Mouse (Mus musculus): ENCODE results near the gene Iqck. TPM values are rescaled to one million over a fixed set of nuclear protein-coding genes. Genes with fewer than 3 reads are reported as not detected.

The Iqck gene
- total and polyA plus RNA-seq, 2 experiments from 2014 or later, result 3.5 to 5.9 TPM

DNA sequence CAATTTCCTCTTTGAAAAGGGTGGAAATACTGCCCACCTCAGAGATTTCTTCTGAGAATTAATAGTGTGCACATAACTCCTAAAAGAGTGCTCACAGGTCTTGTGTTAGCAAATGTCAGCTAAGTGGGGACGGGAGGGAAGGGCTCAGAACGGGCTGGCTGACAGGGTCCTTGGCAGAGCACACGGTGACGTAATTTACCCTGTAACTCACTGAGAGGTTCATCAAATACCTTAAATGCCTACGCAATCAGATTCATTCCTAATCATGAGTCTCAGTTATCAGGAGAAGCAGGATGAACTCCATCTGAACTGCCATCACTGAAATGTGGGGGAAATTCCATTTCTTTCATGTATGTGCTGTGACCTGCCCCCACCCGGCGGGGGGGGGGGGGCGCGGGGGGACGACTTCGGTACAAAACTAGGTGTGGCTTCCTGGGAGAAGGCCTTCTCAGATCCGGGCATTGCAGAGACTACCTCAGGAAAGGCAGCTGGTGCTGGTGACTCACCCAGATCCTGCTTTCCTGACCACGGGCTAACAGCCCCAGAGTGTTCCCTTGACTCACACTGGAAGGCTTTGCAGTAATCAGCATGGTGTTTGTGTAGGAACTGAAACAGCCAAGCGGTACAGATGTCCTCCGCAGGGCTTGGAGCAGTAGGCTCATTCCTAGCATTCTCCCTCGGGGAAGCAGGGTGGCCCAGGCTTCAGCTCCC lies 74.2 kb downstream of the Iqck start:
- DNase-seq (ENCODE audit: low spot score) (peak; percentile 31), ATAC-seq (ENCODE audit: low FRiP score) (no peak)
- Histone ChIP-seq H3K4me2 (ENCODE audit: low read depth, low read length, poor library complexity, severe bottlenecking) (no peak overlapping the region), H3K4me1 (ENCODE audit: insufficient read depth, low read length) (no peaks in the 10 kb centered on the region), H3K9me3 (ENCODE audit: low read length) (no peaks in the 10 kb centered on the region), H3K27me3 (ENCODE audit: insufficient read depth, low read length) (no peaks in the 10 kb centered on the region), H3K4me3 (ENCODE audit: low read depth, low read length) (no peak overlapping the region), H3K27ac (ENCODE audit: low read depth, low read length) (no peak overlapping the region), H3K36me3 (ENCODE audit: insufficient read depth, low read length) (no peaks in the 10 kb centered on the region), H3K9ac (replicated peaks; ENCODE audit: low read length, poor library complexity, severe bottlenecking) (no peak overlapping the region)
- no peak for TF ChIP-seq CTCF (IDR thresholded peaks at IDR 0.05)
- WGBS, result 47% methylated on average over 13 of the region's 16 CpGs

DNA sequence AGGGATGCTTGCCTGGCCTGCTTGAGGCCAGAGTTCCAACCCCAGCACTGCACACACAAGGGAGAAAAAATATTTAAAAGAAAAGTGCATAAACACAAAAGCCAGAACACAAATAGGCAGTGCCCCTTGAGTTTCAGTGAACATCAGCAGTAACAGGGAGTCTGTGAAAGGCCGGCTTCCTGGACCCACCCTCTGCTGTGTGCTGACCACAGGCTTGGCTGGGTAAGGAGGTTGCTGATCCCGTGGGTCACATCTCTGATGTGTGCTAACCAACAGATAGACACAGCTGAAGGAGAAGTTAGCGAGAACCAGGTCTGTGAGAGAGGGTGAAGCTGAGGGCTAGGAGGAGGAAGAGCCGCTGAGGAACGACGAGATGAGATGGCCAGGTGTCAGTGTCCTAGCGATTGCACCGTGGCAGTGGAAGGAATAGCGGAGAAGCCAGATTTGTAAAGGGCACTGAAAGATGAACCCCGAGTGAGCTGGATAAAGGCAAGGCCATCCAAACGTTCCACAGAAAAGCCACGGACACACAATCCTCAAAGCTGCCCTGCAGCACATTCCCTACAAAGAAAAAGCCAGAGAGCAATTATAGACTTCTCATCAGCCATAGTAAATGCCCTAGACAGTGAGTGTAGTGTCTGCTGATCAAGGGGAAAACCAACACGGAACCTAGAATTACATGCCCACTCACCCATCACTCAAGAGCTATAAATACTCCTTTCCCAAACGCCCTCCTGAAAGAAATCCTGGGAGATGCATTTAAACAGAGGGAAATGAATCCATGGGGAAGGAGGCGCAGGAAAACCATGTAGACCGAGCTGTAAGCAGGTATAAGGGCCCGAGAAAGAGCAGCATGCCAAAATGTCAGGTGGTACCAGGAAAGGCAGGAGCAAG lies 76.2 kb downstream of the Iqck start:
- WGBS, result 80% methylated on average over 17 of the region's 17 CpGs
- no peak overlapping the region for H3K4me3 ChIP-seq (ENCODE audit: low read depth, low read length)
- no peak for TF ChIP-seq CTCF (IDR thresholded peaks at IDR 0.05)

DNA sequence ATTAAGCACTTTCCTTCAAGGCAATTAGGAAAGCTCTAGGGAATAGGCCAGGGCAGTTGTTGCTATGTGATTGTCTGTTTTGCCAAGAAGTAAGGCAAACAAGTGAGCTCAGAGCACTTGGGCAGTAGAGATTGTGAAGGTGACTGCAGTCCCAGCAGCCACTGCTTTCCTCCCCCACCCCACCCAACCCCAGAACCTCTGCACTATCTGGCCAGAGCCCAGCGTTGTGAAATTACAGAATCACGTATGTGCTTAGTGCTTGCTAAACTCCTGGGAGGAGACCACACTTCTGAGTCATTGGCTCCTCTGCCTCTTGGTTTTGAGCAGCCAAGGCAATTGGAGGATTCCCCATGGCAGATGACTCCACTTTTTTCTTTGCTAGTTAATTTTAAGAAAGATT lies 79.8 kb downstream of the Iqck start:
- Histone ChIP-seq H3K9me3 (ENCODE audit: low read length) (no peaks in the 10 kb centered on the region), H3K27ac (ENCODE audit: low read depth, low read length) (no peak overlapping the region), H3K36me3 (ENCODE audit: insufficient read depth, low read length) (no peaks in the 10 kb centered on the region), H3K4me2 (ENCODE audit: low read depth, low read length, poor library complexity, severe bottlenecking) (no peak overlapping the region), H3K9ac (replicated peaks; ENCODE audit: low read length, poor library complexity, severe bottlenecking) (no peak overlapping the region), H3K27me3 (ENCODE audit: insufficient read depth, low read length) (no peaks in the 10 kb centered on the region), H3K4me3 (ENCODE audit: low read depth, low read length) (no peak overlapping the region), H3K4me1 (ENCODE audit: insufficient read depth, low read length) (no peaks in the 10 kb centered on the region; the same call in 1 of the 2 replicates)
- ATAC-seq (ENCODE audit: low FRiP score) (no peak), DNase-seq (ENCODE audit: low spot score) (no peak)
- TF ChIP-seq CTCF (IDR thresholded peaks at IDR 0.05), result no peak
- 83% methylated on average over 2 of the region's 2 CpGs for WGBS

More for the DNA sequence above, 76.2 kb downstream of the Iqck start:
- H3K27me3 ChIP-seq (ENCODE audit: insufficient read depth, low read length), result no peaks in the 10 kb centered on the region
- H3K4me2 ChIP-seq (ENCODE audit: low read depth, low read length, poor library complexity, severe bottlenecking), result no peak overlapping the region
- no peaks in the 10 kb centered on the region for H3K36me3 ChIP-seq (ENCODE audit: insufficient read depth, low read length)
- H3K9me3 ChIP-seq (ENCODE audit: low read length), result no peaks in the 10 kb centered on the region
- DNase-seq (ENCODE audit: low spot score) (no peak), ATAC-seq (ENCODE audit: low FRiP score) (no peak)
- H3K4me1 ChIP-seq (ENCODE audit: insufficient read depth, low read length), result no peaks in the 10 kb centered on the region; the same call in 1 of the 2 replicates
- no peak overlapping the region for H3K27ac ChIP-seq (ENCODE audit: low read depth, low read length)
- H3K9ac ChIP-seq (replicated peaks; ENCODE audit: low read length, poor library complexity, severe bottlenecking), result no peak overlapping the region

DNA sequence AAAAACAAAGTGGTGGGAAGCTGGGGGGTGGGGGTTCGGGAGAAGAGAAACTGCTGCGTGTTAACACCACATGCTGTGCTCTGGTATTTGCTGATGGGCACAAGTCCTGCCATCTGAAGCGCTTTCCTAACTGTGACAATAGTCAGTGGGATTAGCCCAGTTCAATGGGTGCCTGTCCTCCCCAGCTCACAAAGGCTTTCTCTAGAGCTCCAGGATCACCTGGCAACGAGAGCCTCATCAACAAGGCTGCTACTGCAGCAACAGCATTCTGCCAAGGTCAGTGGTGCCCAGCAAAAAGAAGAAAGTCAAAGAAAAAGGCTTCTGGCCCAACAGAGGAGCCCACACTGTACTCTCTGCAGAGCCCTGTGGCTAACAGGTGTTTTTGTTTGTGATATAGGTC lies 81.3 kb downstream of the Iqck start:
- 7% methylated on average over 4 of the region's 4 CpGs for WGBS
- H3K4me3 ChIP-seq (ENCODE audit: low read depth, low read length), result no peak overlapping the region
- H3K27me3 ChIP-seq (ENCODE audit: insufficient read depth, low read length), result no peaks in the 10 kb centered on the region
- H3K9me3 ChIP-seq (ENCODE audit: low read length), result no peaks in the 10 kb centered on the region
- no peak overlapping the region for H3K27ac ChIP-seq (ENCODE audit: low read depth, low read length)
- ATAC-seq (ENCODE audit: low FRiP score), result peak; percentile 56
- peak; percentile 50 for DNase-seq (ENCODE audit: low spot score)
- no peaks in the 10 kb centered on the region for H3K36me3 ChIP-seq (ENCODE audit: insufficient read depth, low read length)
- TF ChIP-seq CTCF (IDR thresholded peaks at IDR 0.05), result no peak
- no peaks in the 10 kb centered on the region; the same call in 1 of the 2 replicates for H3K4me1 ChIP-seq (ENCODE audit: insufficient read depth, low read length)
- H3K9ac ChIP-seq (replicated peaks; ENCODE audit: low read length, poor library complexity, severe bottlenecking), result no peak overlapping the region
- no peak overlapping the region for H3K4me2 ChIP-seq (ENCODE audit: low read depth, low read length, poor library complexity, severe bottlenecking)

DNA sequence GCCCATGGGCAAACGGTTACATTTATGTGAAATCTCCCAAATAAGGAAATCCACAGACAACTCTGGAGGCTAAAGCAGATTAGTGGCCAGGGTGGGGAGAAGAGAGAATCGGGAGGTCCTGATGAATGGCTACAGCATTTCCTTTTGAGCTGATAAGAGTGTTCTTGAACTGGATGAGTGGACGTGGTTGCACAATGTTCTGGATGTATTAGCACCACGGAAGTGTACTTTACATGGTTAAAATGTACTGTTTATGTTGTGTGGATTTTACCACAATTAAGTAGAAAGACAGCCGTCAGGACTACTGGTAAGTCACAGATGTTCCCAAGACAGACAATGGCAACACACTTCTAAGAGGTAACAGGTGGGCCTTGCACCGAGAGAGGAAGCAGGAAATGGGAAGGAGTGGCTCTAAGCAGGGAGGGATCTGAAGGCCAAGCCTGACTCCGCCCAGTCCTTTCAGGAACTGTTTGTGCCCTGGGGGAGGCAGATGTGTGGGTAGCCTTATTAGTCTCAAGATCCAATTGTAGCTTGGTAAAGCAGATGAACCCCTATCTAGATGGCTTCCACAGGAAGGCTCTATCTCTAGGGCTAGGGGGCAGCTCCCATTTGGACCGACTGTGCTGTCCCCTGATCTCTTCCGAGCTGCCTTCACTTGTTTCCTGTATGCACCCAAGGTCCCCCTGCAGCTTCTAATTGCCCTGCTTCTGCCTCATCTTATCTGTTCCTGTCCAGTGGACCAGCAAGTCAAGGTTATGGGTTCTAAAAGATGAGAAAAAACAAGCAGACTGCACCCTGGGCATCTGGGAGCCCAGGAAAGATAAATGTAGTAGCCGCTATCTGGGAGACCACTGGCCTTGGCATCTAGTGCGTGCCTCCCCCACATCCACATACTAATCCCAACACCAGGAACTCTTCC lies 82.2 kb downstream of the Iqck start:
- H3K27ac ChIP-seq (ENCODE audit: low read depth, low read length), result no peak overlapping the region
- no peak overlapping the region for H3K4me3 ChIP-seq (ENCODE audit: low read depth, low read length)
- H3K27me3 ChIP-seq (ENCODE audit: insufficient read depth, low read length), result no peaks in the 10 kb centered on the region
- H3K9ac ChIP-seq (replicated peaks; ENCODE audit: low read length, poor library complexity, severe bottlenecking), result no peak overlapping the region
- H3K36me3 ChIP-seq (ENCODE audit: insufficient read depth, low read length), result no peaks in the 10 kb centered on the region
- no peak overlapping the region for H3K4me2 ChIP-seq (ENCODE audit: low read depth, low read length, poor library complexity, severe bottlenecking)
- TF ChIP-seq CTCF (IDR thresholded peaks at IDR 0.05), result no peak
- H3K4me1 ChIP-seq (ENCODE audit: insufficient read depth, low read length), result no peaks in the 10 kb centered on the region; the same call in 1 of the 2 replicates
- DNase-seq (ENCODE audit: low spot score), result no peak
- 72% methylated on average over 11 of the region's 11 CpGs for WGBS
- no peak for ATAC-seq (ENCODE audit: low FRiP score)
- no peaks in the 10 kb centered on the region for H3K9me3 ChIP-seq (ENCODE audit: low read length)
